Mouse (Mus musculus) CD4-positive helper T cell, adult 2 months (primary cell): Measurements from ENCODE around the gene A4galt.

ENCODE experiments used
- DNase-seq: peaks from one replicate; pipeline ENCODE4 v3.0.0-alpha.2; 2012; ENCODE audit warnings: low read depth, missing footprints, low spot score

A4galt gene

GRCm38 (mm10) chr15:83226066-83226834, 25.3 kb downstream of the A4galt start:
- no peak for DNase-seq

GRCm38 (mm10) chr15:83224136-83224766, 27.3 kb downstream of the A4galt start:
- DNase-seq, result no peak

- no peak for DNase-seq
Measured at GRCm38 (mm10) chr15:83223208-83223962, 28.2 kb downstream of the A4galt start.

GRCm38 (mm10) chr15:83221721-83222120, 29.9 kb downstream of the A4galt start:
- no peak for DNase-seq

- no peak for DNase-seq
Measured at GRCm38 (mm10) chr15:83220368-83221013, 31.1 kb downstream of the A4galt start.

- no peak for DNase-seq
Measured at GRCm38 (mm10) chr15:83215322-83216216, 36.0 kb downstream of the A4galt start.

- peak; percentile 16 for DNase-seq
Measured at GRCm38 (mm10) chr15:83210229-83210628, 41.3 kb downstream of the A4galt start.

- DNase-seq, result no peak
Measured at GRCm38 (mm10) chr15:83209719-83210118, 41.9 kb downstream of the A4galt start.

GRCm38 (mm10) chr15:83209092-83209695, 42.4 kb downstream of the A4galt start:
- no peak for DNase-seq

- DNase-seq, result peak; percentile 73
Measured at GRCm38 (mm10) chr15:83204731-83205451, 46.7 kb downstream of the A4galt start.

- no peak for DNase-seq
Measured at GRCm38 (mm10) chr15:83202412-83202811, 49.2 kb downstream of the A4galt start.

- no peak for DNase-seq
Measured at GRCm38 (mm10) chr15:83193413-83193812, 58.2 kb downstream of the A4galt start.

- DNase-seq, result no peak
Measured at GRCm38 (mm10) chr15:83182351-83182750, 69.2 kb downstream of the A4galt start.

- no peak for DNase-seq
Measured at GRCm38 (mm10) chr15:83181800-83182330, 69.7 kb downstream of the A4galt start.

- DNase-seq, result no peak
Measured at GRCm38 (mm10) chr15:83180004-83180403, 71.6 kb downstream of the A4galt start.
